Mouse (Mus musculus) stomach, postnatal 0 days (tissue): ENCODE measurements around the gene Mettl3. TPM values are rescaled to one million over a fixed set of nuclear protein-coding genes. Genes with fewer than 3 reads are reported as not detected.

Source experiments
- ATAC-seq: fragments of 200-750 bp; cut with Nextera tagmentation; 2 replicates; pipeline ENCODE4 v1.8.0; 2017; ENCODE audit not compliant: low FRiP score, low TSS enrichment
- DNase-seq: peaks from one replicate; pipeline ENCODE4 v3.0.0-alpha.2; 2016; ENCODE audit warnings: low spot score
- H3K27ac ChIP-seq: fragments of 300-500 bp; sonication (generic); replicated peaks from 2 replicates; pipeline ENCODE4 v1.5.1; 2014; ENCODE audit warnings: mild to moderate bottlenecking, control low read depth
- H3K27me3 ChIP-seq: fragments of 300-500 bp; sonication (generic); 2 replicates; pipeline ENCODE4 v1.6.1; 2014; ENCODE audit warnings: low read length; ENCODE audit not compliant: control insufficient read depth, insufficient read depth
- H3K36me3 ChIP-seq: fragments of 300-500 bp; sonication (generic); 2 replicates; pipeline ENCODE4 v1.6.1; 2014; ENCODE audit warnings: low read length, mixed read lengths; ENCODE audit not compliant: control insufficient read depth, insufficient read depth
- H3K4me1 ChIP-seq: fragments of 300-500 bp; sonication (generic); replicated peaks from 2 replicates; pipeline ENCODE4 v1.6.1; 2014; ENCODE audit warnings: antibody characterized with exemption; ENCODE audit not compliant: control insufficient read depth, insufficient read depth
- H3K4me2 ChIP-seq: fragments of 300-500 bp; sonication (generic); replicated peaks from 2 replicates; pipeline ENCODE4 v1.6.1; 2014; ENCODE audit warnings: low read depth, mild to moderate bottlenecking, control low read depth, moderate library complexity
- H3K4me3 ChIP-seq: fragments of 300-500 bp; sonication (generic); 2 replicates; pipeline ENCODE4 v1.5.1; 2014; ENCODE audit warnings: low read depth, low read length, control low read depth
- H3K9ac ChIP-seq: fragments of 300-500 bp; sonication (generic); 2 replicates; pipeline ENCODE4 v1.6.1; 2014; ENCODE audit warnings: mild to moderate bottlenecking, low read length, control low read depth, mixed read lengths
- H3K9me3 ChIP-seq: fragments of 300-500 bp; sonication (generic); 2 replicates; pipeline ENCODE4 v1.6.1; 2016; ENCODE audit warnings: low read length; ENCODE audit not compliant: control insufficient read depth
- CTCF ChIP-seq: IDR thresholded peaks from 2 replicates; pipeline ENCODE4 v1.5.1; 2016; ENCODE audit warnings: antibody characterized with exemption, low read depth, mild to moderate bottlenecking, moderate library complexity
- EP300 ChIP-seq: optimal IDR thresholded peaks from 2 replicates; pipeline ENCODE3; 2016; ENCODE audit warnings: antibody characterized with exemption
- whole genome bisulfite sequencing: fragments of 180-500 bp; shearing (Covaris S2); extraction: QIAGEN DNeasy Blood & Tissue Kit; methylation state at CpG from one replicate; pipeline ENCODE4 v1.1.7; 2014; 5-methylcytosine and 5-hydroxymethylcytosine counted together
- polyA plus RNA-seq: library from polyadenylated mRNA; unstranded; fragments of >200 nt; fragmentation: Nextera tagmentation; extraction: Ambion mirVana; gene quantifications from 2 replicates; pipeline ENCODE4 v1.2.1, GENCODE M21; 2015

The Mettl3 gene
- polyA plus RNA-seq, 1 experiment from 2014 or later: 13.7 TPM

DNA sequence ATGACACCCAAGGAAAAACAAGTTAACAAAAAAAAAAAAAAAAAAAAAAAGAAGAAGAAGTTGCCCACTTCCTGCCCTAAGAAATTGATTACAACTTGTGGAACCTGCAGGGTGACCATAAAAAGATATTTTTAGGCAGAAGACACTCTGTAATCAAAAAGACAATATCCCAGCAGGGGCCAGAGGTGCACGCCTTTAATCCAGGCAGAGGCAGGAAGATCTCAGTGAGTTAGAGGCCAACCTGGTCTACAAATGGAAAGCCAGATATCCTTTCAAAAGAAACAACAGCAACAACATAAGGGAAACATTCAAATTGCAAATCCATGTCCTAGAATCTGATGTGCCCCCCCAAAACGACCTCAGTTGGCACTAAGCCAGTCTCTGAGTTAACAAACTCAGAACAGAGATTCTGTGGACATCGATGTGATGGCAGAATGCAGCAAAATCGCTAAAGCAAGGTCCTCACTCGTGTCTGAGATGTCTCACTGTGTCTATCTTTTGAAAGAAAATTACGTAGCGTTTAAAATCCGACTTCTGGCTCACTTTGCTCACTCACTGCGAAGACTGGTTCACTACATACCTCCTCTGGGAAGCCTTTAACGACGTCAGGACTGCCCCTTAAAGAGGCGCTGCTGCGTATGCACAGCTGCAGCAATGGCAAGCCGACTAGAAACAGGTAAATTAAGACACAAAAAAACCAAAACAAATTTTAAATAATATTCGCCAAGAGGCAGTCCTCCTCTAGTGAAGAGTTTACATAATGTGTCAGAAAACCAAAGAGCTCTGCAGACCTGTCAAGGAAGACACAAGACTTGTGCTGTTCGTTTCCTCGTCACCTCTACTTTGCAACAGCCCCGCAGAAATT is 48.4 kb downstream of the Mettl3 start:
- Histone ChIP-seq H3K36me3 (no peaks in the 10 kb centered on the region), H3K9ac (peak overlapping the region; percentile 92), H3K27me3 (no peaks in the 10 kb centered on the region), H3K4me3 (peak overlapping the region; percentile 81), H3K4me1 (no peaks in the 10 kb centered on the region), H3K4me2 (peak overlapping the region; percentile 58), H3K27ac (peak overlapping the region; percentile 96), H3K9me3 (no peaks in the 10 kb centered on the region)
- ATAC-seq (no peak), DNase-seq (peak; percentile 42)
- no peak for TF ChIP-seq EP300
- TF ChIP-seq CTCF: no peak
- WGBS: 5% methylated on average over 18 of the region's 18 CpGs

- 66% methylated on average over 4 of the region's 4 CpGs for WGBS
- no peak overlapping the region for H3K27ac ChIP-seq
- no peaks in the 10 kb centered on the region for H3K27me3 ChIP-seq
- ATAC-seq: no peak
- TF ChIP-seq EP300 (no peak), CTCF (no peak)
- H3K36me3 ChIP-seq: no peaks in the 10 kb centered on the region
- no peak overlapping the region for H3K9ac ChIP-seq
- H3K4me2 ChIP-seq: no peak overlapping the region
- H3K9me3 ChIP-seq: no peaks in the 10 kb centered on the region
- no peak overlapping the region for H3K4me3 ChIP-seq
- DNase-seq: no peak
- H3K4me1 ChIP-seq: 0 out of 2 replicates have a peak, but pooled peaks cover 3% of the 10 kb centered on the region
Observed at GRCm38 (mm10) chr14:52246129-52246528, 58.8 kb downstream of the Mettl3 start.

Other genes with a start within 250 kb of the Mettl3 start
- 162 and 167 TPM in 2 replicates for gene Hnrnpc, start 201.1 kb downstream of the Mettl3 start, polyA plus RNA-seq
- gene Rpgrip1, start 194.4 kb downstream of the Mettl3 start, polyA plus RNA-seq: 29.4 and 29.8 TPM in 2 replicates
- gene Supt16, start 107.7 kb downstream of the Mettl3 start, polyA plus RNA-seq: 15.2 and 20.0 TPM in 2 replicates
- 12.6 and 14.2 TPM in 2 replicates for gene Chd8, start 47.3 kb downstream of the Mettl3 start, polyA plus RNA-seq
- 21.5 and 22.9 TPM in 2 replicates for gene Tox4, start 26.0 kb downstream of the Mettl3 start, polyA plus RNA-seq
- gene Rab2b, start 25.6 kb downstream of the Mettl3 start, polyA plus RNA-seq: 6.9 and 7.3 TPM in 2 replicates
- gene Sall2, start 23.6 kb upstream of the Mettl3 start, polyA plus RNA-seq: 1.9 and 2.1 TPM in 2 replicates
- gene Olfr1513, start 51.3 kb upstream of the Mettl3 start, polyA plus RNA-seq: not detected in 2 replicates
- gene Olfr1512, start 74.0 kb upstream of the Mettl3 start, polyA plus RNA-seq: not detected in 2 replicates
- gene Olfr1511, start 92.3 kb upstream of the Mettl3 start, polyA plus RNA-seq: 0.13 TPM in 1 of 2 replicates, not detected in the other
- 0.21 and 0.35 TPM in 2 replicates for gene Olfr1510, start 109.2 kb upstream of the Mettl3 start, polyA plus RNA-seq
- gene Olfr1509, start 137.9 kb upstream of the Mettl3 start, polyA plus RNA-seq: not detected in 2 replicates
- gene Olfr1508, start 162.4 kb upstream of the Mettl3 start, polyA plus RNA-seq: not detected in 2 replicates
- gene Olfr1507, start 190.6 kb upstream of the Mettl3 start, polyA plus RNA-seq: not detected in 2 replicates